Mouse (Mus musculus): ENCODE measurements around the gene Tyw3.

The Tyw3 gene

GRCm38 (mm10) chr3:154565437-154565836 lies 31.5 kb downstream of the Tyw3 start:
- DNase-seq (ENCODE audit: low read depth), result no peak

GRCm38 (mm10) chr3:154562192-154562591 lies 34.7 kb downstream of the Tyw3 start:
- DNase-seq (ENCODE audit: low read depth), result no peak

GRCm38 (mm10) chr3:154551035-154551411 lies 45.9 kb downstream of the Tyw3 start:
- DNase-seq (ENCODE audit: low read depth), result no peak

GRCm38 (mm10) chr3:154550326-154551034 lies 46.4 kb downstream of the Tyw3 start:
- DNase-seq (ENCODE audit: low read depth), result no peak

GRCm38 (mm10) chr3:154548868-154549301 lies 48.0 kb downstream of the Tyw3 start:
- DNase-seq (ENCODE audit: low read depth), result no peak

GRCm38 (mm10) chr3:154547549-154548426 lies 49.1 kb downstream of the Tyw3 start:
- DNase-seq (ENCODE audit: low read depth), result no peak

- no peak for DNase-seq (ENCODE audit: low read depth)
Measured at GRCm38 (mm10) chr3:154546234-154546633, 50.7 kb downstream of the Tyw3 start.

- DNase-seq (ENCODE audit: low read depth), result no peak
Measured at GRCm38 (mm10) chr3:154540086-154540911, 56.6 kb downstream of the Tyw3 start.

GRCm38 (mm10) chr3:154536134-154536533 lies 60.8 kb downstream of the Tyw3 start:
- DNase-seq (ENCODE audit: low read depth), result no peak

- DNase-seq (ENCODE audit: low read depth), result no peak
Measured at GRCm38 (mm10) chr3:154533246-154533645, 63.7 kb downstream of the Tyw3 start.

- no peak for DNase-seq (ENCODE audit: low read depth)
Measured at GRCm38 (mm10) chr3:154528973-154529372, 67.9 kb downstream of the Tyw3 start.

GRCm38 (mm10) chr3:154526610-154527009 lies 70.3 kb downstream of the Tyw3 start:
- no peak for DNase-seq (ENCODE audit: low read depth)

Measured in c-Kit-positive CD71-negative TER-119-negative erythroid progenitor cells, embryonic 14.5 days (primary cell).